Mouse (Mus musculus) right cerebral cortex, adult 2 months (tissue): ENCODE data around the gene Cacna1a.
A peak's percentile ranks its signal among the peaks of the same experiment; 100 is the strongest.

Experiments used
- DNase-seq, 2 experiments: peaks; one replicate each; pipeline ENCODE4 v3.0.0; 2021 to 2022; ENCODE audit warnings: low spot score in 2 of 2

Cacna1a gene

DNA sequence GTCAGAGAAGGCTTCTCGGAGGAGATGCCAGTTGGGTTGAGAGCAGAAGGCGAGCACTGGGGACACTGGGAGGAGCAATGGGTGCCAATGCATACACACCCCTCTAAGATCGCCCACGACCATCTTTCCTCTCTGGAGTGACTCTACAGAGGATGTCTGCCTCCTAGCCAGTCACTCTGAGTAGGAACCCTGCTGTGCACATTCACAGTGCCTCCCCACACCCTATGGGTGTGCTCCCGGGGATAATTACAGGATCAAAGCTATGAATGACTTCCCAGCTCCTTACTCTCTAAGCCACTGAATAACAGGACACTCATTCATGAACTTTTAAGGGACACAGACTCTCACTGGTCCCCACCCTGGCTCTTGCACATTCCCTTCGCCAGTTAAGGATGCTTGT lies 151.1 kb downstream of the Cacna1a start:
- no peak for DNase-seq

DNA sequence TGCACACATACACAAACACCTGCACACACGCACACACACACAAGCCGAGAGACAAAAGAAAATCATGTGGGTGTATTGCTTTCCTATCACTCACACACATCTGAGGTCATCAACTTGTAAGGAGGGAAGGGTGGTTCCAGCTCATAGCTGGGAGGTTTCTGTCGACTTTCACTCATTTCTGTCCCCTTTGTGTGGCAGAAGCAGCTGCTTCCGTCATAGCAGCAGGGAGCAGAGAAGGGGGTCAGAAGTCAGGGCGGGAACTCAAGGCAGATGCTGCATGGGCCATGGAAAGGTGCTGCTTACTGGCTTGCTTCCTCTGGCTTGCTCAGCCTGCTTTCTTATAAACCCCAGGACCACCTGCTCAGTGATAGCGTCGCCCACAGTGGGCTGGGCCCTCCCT lies 154.2 kb downstream of the Cacna1a start:
- no peak for DNase-seq

DNA sequence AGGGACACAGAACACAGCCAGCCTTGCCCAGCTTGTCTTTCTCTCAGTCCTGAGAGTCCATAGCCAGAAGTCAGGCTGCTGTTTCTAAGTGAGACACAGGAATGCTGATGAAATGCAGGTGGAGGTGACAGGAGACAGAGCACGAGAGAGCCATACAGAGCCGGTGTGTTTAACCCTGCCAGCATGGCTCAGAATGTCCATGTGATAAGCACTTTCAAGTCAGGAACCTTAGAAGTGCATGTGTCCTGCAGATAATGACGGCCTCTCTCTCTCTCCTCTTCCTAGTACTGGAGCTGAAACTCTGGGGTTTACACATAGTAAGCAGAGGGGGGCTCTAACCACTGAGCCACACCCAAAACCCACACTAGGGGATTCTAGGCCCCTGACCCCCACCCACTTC lies 157.3 kb downstream of the Cacna1a start:
- no peak for DNase-seq

DNA sequence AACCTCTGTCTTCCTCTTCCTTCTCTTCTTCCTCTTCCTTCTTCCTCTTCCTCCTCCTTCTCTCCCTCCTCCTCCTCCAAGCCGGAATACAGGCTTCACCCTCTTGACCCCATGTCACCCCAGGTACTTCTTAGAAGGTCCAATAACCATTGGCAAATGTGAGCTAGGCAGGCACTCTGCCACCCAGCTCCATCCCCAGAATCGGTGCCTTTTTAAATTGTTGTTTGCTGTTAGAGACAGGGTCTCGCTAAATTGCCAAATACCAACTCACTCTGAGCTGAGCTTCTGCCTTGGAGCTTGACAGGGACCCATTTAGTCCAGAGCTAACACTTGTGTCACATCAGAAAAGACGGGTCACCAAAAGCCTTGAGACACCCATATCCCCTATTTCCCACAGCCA lies 164.2 kb downstream of the Cacna1a start:
- DNase-seq = no peak

DNA sequence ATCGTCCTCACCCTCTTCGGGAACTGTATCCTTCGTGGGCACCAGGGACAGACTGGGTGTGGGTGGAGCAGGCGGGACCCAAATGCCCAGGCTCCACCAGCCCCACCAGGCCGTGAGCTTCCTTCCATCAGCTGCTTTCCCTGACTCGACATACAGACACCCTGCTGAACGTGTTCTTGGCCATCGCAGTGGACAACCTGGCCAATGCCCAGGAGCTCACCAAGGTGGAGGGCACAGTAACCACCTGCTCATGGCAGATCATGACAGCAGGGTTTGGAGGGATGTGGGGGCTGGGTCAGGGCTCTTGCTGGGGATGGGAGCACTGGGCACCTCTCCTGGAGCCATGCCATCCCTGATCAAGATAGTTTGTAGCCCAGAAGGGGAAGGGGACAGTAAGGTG lies 164.9 kb downstream of the Cacna1a start:
- no peak for DNase-seq

DNA sequence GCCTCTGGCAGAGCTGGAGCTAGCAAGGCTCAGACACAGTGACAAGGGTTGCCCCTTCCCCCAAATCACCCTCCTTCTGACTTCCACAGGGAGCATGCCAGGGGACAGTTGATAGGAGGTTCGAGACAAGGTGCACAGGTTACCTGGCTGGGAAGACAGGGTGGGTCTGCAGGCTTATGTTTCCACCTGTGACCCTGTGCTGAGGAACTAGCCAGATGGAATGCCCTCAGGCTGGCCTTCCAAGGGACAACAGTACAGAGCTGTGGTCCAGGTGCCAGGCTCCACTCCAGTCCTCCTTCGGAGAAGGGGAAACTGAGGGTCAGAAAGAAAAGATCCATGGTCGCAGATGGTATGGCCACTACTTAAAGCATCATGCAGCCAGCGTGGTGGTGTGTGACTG lies 165.4 kb downstream of the Cacna1a start:
- DNase-seq = no peak

DNA sequence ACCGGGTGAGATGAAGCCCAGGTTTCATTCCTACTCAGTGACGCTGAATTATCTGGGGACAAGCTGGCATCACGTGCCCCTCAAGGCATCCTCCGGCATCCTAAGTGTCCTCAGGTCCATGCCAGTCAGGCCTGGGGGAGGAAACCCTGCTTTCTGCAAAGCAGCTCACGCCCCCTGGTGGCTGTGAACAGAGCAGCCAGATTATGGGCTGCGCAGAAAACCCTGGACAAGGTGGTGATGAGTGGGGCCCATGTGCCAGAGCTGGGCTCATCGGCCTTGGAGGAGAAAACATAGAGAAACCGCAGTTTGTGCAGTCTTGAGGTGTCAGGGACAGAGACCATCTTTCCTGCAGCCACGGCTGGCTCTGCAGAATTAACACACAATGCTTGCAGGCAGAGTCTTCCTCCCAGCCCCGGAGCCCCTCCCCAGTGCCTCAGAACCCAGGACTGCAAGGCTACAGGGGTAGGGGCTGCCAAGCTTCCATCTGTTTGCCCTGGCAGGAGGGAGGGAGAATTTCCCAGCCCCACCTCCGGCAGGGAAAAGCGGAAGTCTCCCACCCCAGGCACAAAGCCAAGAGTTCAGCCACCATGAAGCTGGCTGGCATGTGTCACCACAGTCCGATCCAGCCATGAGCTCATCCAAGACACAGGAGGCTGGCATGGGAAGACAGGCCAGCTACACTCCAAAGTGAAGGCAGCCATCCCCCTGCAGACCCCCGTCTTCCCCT lies 166.2 kb downstream of the Cacna1a start:
- DNase-seq = peak; percentile 75 to 83

DNA sequence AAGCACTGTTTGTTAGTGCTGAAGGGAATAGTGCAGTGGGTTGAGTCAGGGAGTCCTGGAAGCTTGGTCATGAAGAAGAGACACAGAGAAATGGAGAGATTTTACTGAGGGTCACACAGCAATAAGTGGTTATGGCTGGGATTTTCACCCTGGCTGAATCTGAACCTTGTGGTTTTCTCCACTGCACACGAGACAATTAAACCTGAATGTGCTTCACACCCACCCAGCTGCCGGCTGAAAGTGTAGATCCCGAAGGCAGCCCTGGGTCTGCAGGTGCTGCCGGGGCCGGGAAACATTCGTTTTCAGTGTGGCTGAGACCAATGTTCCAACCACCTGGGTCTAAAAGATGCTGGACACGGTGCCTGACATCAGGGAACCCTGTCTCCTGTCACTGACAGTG lies 167.0 kb downstream of the Cacna1a start:
- DNase-seq = no peak

DNA sequence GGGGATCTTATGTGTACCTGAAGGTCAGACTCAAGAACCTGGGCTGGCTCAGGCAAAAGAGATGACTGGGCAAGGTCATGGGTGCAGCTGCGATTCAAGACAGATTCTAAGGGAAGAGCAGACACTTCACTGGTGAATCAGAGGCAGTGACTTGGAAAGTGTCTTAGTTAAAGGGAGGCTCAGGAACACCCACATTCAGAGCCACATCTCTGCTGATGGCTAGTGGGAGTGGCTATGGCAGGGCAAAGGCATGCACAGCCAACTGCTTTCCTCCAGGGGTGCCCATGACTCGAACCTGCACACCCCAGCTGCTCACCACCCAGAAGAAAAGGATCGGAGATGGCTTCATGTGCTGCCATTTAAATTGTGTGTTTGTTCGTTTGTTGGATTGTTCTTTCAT lies 169.7 kb downstream of the Cacna1a start:
- DNase-seq = no peak

DNA sequence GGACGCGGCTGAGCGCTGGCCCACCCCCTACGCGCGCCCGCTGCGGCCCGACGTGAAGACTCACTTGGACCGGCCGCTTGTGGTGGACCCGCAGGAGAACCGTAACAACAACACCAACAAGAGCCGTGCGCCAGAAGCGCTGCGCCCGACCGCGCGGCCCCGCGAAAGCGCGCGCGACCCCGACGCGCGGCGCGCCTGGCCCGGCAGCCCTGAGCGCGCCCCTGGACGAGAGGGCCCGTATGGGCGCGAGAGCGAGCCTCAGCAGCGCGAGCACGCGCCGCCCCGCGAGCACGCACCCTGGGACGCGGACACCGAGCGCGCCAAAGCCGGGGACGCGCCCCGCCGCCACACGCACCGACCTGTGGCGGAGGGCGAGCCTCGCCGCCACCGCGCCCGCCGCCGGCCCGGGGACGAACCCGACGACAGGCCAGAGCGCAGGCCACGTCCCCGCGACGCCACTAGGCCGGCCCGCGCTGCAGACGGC lies 170.9 kb downstream of the Cacna1a start:
- no peak for DNase-seq

DNA sequence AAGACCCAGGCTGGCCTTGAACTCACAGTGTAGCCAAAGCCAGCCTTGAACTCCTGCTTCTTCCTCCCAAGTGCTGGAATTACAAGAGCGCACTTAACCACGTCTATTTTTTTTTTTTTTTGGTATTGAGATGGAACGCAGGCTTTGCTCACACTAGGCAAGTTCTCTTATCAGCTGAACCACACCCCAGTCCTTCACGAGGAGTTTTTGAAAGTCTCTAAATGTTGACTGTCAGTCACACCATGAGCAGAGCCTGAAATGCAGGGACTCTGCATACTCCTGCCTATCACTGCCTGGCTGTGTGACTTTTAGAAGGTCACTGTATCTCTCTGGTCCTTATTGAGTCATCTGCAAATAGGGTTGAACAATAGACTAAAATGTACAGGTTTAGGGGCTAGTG lies 173.5 kb downstream of the Cacna1a start:
- no peak for DNase-seq

DNA sequence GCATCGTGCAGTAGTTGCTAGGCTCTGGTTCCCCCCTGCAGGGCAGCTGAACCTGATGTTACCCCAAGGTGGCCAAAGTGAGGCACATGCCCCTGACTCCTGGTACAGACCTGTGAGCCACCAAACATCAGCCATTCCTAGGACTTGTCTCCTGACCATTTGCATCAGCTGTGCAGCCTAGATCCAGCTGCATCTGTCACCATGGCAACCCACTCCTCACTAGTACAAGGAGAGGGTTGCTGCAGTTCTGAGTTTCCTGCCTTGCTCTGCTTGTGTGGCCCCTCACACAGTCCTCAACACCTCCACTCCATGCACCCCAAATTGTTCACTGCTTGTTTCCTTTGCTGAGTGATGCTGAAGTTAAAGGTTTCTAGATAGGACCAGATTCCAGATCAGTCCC lies 175.8 kb downstream of the Cacna1a start:
- no peak for DNase-seq

DNA sequence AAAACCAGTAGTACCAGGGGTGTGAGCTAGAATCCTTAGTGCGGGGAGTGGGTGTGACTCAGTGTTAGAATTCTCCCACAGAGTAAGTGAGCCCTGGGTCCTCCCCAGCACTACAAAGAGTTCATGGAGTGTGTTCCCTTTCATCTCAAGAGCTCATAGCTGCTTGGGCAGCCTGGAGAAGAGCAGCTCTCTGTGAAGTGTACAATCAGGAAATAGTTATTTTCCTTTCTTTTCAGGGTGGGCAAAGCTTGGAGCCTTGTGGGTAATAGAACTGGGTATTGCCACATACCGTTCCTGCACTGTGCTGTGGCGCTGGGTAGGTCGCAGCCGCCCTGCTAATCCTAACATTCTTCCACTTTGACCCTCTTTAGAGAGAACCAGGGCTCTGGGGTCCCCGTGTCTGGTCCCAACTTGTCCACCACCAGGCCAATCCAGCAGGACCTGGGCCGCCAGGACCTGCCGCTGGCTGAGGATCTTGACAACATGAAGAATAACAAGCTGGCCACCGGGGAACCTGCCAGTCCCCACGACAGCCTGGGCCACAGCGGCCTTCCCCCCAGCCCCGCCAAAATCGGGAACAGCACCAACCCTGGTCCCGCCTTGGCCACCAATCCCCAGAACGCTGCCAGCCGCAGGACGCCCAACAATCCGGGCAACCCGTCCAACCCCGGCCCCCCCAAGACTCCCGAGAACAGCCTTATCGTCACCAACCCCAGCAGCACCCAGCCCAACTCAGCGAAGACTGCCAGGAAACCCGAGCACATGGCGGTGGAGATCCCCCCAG lies 177.5 kb downstream of the Cacna1a start:
- no peak for DNase-seq

DNA sequence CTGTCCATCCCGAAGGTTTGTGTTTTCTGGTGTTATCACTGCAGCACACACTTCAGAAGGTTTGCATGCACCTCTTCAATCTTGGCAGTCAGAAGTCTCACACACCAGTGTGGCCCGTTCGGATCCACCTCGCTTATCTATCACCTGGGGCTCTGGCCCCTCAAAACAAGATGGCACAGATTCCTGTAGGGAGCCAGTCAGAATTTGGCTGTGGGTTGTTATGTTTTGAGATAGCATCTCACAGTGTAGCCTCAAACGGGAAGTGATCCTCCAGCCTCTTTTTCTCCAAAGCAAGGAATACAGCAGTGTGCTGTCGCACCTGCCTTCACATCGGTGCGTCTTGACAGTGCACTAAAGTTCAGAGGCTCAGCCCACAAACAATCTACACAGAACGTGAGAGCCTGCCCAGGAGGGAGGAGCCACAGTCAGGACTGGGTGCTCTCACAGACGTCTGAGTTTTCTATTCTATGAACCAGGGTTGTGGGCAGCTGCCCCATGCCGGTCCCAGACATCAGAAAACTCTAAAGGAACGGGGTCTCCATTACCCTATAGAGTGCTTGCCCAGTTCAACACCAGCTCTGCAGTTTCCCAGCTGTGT lies 178.7 kb downstream of the Cacna1a start:
- DNase-seq = no peak

DNA sequence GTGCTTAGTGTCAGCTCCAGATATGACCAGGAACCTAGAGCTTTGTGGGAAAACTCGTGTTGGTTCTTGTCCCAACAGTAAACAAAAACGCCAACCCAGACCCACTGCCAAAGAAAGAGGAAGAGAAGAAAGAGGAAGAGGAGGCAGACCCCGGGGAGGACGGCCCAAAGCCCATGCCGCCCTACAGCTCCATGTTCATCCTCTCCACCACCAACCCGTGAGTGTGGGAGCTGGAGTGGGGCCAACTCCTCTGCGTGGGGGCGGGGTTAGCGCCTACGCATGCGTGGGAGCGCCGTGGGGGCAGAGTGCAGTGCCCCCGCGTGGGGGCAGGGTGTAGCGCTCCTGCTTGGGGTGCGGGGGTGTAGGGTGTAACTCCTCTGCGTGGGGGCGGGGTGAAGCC lies 179.3 kb downstream of the Cacna1a start:
- no peak for DNase-seq

DNA sequence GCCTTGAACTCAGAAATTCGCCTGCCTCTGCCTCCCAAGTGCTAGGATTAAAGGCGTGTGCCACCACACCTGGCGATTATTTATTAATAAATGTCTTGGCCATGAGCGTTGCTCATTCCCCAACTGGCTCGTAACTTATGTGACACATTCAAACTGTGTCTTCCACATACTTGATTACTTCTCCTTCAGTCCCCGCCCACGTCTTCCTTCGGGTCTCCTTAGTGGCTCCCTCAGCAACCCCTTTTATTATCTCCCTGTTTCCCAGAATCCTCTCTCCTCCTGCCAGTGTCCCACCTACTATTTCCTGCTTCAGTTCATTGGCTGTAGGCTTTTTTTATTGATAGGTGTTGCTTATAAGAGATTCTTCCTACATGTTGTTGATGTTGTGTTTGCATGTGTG lies 180.5 kb downstream of the Cacna1a start:
- DNase-seq = no peak

DNA sequence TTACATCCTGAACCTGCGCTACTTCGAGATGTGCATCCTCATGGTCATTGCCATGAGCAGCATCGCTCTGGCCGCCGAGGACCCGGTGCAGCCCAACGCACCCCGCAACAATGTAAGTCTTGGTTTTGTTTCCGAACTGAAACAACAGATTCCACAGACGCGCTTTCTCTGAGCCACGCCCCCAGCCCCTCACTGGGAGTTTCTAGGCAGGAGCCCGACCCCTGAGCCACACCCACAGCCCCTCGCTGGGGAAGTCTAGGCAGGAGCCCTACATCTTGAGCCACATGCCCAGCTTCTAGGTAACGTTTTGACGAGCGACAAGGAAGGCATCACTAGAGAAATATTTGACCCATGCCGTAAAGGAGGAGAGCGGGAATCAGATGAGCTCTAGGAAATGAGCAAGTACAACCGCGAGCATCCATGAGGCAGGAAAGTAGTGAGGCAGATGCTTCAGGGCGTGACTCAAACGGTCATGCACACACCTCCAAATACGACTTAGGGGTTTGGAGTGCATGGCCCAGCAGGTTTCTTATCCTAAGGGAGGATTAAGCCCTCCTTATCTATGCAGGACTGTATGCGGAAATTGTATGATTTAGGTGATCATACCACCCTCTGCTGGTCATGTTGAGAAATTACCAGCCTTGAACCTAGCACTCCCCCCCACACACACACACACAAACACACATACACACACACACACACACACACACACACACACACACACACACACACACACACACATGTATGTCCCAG lies 181.9 kb downstream of the Cacna1a start:
- DNase-seq = no peak

DNA sequence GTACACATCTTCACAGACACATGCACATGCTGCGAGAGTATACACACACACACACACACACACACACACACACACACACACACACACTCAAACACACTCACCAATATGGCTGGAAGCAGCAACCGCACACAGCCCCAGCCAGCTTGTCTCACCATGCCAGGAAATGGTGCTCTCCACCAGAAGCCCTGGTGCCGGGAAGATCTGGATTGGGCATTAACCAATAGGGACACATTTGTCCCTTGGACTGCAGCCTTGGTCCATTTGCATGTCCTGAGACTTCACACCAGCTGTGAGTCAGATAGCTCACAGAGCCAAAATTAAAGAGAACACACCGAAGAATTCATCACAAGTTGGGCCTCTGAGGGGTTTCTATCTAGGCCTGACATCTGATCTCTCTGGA lies 189.2 kb downstream of the Cacna1a start:
- DNase-seq = no peak

DNA sequence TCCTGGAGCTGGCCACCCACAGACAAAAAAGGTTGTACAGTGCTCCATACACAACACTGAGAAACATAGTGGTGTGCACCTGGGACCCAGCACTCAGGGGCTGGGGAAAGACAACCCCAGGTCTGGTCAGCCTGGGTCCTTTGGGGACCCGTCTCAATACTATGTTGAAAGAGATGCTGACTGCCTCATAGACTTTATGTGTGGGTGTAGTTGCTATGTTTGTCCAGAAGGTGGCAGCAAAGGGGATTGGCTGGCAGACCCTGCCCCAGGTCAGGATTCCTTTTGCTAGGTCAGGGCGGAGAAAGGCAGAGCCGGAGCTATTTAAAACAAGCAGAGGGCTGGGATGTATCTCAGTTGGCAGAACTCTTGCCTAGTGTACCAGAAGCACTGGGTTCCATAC lies 191.4 kb downstream of the Cacna1a start:
- no peak for DNase-seq

DNA sequence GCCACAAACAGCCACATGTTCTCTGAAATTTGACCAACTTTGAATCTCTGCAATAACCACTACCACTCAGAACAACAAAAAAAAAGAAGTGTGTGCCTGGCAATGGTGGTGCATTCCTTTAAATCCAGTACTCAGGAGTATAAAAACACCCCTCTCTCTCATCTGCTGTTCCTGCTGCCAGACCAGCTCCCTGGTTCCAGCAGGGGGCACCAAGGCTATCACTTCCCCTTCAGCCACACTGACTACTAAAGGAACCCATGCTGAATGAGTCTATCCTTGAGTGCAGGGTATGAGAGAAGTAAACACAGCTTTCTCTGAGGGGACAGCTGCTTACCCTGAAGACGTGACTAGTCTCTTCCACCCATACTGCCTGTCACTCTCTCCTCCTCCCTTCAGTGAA lies 197.1 kb downstream of the Cacna1a start:
- no peak for DNase-seq

DNA sequence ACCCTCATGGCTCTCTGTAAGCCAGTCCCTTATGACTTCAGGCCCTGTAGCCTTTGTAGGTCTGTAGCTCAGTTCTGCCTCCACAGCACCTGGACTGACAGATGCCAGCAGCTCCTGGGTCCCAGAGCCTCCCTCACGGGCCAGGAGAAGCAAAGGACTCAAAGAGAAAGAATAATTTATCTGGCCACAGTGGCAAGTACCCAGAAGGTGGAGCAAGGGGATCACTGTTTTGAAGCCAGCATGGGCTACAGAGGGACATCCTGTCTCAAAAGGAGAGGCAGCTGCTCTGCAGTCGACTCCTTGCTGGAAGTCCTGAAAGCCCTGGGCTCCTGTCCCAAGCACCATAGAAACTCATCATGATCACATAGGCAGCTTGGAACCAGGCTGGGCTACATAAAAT lies 198.0 kb downstream of the Cacna1a start:
- DNase-seq = no peak

DNA sequence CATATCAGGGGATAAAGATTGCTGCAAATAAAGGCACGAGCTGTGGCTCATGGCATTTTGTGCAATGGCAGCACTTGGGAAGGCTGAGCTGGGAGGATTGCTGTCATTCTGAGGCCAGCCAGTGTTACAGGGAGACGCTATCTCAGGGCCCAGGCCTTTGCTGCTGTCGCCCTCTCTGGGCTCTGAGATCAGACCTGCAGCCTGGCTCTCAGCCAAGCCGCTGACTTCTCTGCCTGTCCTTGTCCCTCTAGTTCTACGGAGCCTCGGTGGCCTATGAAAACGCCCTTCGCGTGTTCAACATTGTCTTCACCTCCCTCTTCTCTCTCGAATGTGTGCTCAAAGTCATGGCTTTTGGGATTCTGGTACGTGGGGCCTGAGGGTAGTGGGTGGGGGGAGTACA lies 200.3 kb downstream of the Cacna1a start:
- no peak for DNase-seq
